Mouse (Mus musculus): ENCODE results near the gene Gm21797. TPM values are rescaled to one million over a fixed set of nuclear protein-coding genes. Genes with fewer than 3 reads are reported as not detected.
"Not testable (repeated sequence)": the region's sequence is repeated elsewhere in the genome, so short reads cannot be mapped to it uniquely, and the experiment has no call there.

Gene Gm21797
- total RNA-seq (2022) = not detected

DNA sequence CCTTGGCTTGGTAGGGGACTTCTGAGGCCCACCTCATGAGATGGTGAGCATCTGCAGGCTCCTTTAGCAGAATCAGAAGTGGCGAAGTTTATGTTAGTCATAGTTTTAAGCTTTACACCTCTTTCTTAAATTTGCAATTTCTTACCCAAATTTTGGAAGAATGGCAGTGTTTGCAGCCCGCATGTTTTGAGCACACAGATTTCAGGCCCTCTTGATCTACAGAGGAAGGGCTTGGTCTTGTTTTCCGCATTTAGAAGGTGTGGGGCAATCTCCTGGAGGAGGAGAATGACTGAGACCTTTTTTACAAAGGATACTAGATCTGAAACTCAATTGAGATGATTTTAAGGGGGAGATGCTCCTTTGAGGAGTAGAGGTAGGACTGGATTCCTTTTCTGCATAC, at the start of gene Gm21797:
Gene Gm21797 (minus strand): TSS at position 101 of the 400 bp plus-strand sequence.
- not testable (repeated sequence) for DNase-seq (ENCODE audit: low spot score in 2 of 2)

DNA sequence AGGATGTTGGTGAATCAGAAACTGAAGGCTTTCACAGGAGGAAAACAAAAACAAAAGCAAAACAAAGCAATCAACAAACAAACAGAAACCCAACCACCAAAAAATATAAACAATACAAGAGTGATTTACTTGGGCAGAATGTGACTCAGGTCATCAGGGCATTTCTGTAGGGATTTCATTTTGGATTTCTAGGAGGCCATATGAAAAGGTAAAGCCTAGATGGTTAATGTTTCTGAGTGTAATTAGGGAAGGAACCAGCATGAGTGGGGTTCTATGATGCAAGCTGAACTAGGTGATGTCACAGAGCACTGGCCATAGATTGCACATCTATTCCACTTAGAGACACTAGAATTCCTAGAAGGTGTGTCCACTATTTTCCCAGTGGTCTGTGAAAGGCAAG, 29.0 kb upstream of the Gm21797 start, which contains the start of gene Gm20795:
Gene Gm20795 (plus strand): TSS at position 301 of the 400 bp plus-strand sequence.
- DNase-seq (ENCODE audit: low spot score in 2 of 2) = not testable (repeated sequence)

Other genes with a start within 250 kb of the Gm21797 start
- not detected for gene Gm21852, start 123.8 kb downstream of the Gm21797 start, total RNA-seq (2022)
- gene Gm20795, start 29.1 kb upstream of the Gm21797 start, total RNA-seq (2022) = not detected

All from gastrocnemius, adult 8-10 months (tissue).